Mouse (Mus musculus) left cerebral cortex, postnatal 14 days (tissue): ENCODE measurements around the gene Matn4. TPM values are rescaled to one million over a fixed set of nuclear protein-coding genes. Genes with fewer than 3 reads are reported as not detected.
"Not testable (repeated sequence)": the region's sequence is repeated elsewhere in the genome, so short reads cannot be mapped to it uniquely, and the experiment has no call there.

Source experiments
- DNase-seq, 2 experiments: peaks; one replicate each; pipeline ENCODE4 v3.0.0; 2021 to 2022; ENCODE audit warnings: low spot score in 2 of 2, mixed read lengths in 1 of 2
- intact Hi-C: fragments of 180-260 bp; cut with DNase I; formaldehyde crosslinking; loops from one replicate; pipeline ENCODE4 v1.15.1; 2025
- microRNA-seq, 2 experiments: library from miRNA; unstranded; fragments of <30 nt; microRNA quantifications; one replicate each; pipeline ENCODE4 v1.2.0; 2022
- total RNA-seq, 2 experiments: library from RNA; stranded (reverse); gene quantifications; 2 replicates each; pipeline ENCODE4 v1.2.3; 2021

The Matn4 gene
- total RNA-seq, 2 experiments from 2014 or later, result 13.4 to 15.0 TPM

DNA sequence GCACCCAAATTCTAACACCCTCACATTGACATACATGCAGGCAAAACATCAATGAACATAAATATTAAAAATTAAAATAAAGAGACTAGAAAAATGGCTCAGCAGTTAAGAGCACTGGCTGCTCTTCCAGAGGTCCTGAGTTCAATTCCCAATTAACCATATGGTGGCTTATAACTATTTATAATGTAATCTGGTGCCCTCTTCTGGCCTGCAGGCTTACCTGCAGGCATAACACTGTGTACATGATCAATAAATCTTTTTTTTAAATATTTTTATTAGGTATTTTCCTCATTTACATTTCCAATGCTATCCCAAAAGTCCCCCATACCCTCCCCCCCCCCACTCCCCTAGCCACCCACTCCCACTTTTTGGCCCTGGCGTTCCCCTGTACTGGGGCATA lies 61.2 kb downstream of the Matn4 start:
- intact Hi-C loops, DNase-seq: not testable (repeated sequence)

Small RNAs within 50 kb of the gene (microRNA-seq; reads per million reads assigned to microRNA genes)
- 0 reads per million in 2 experiments for gene Mir7678

Other genes starting within 250 kb of the Matn4 start
- 10 to 100 TPM; 10.9 to 11.2 TPM for gene Kcns1, start 234.0 kb downstream of the Matn4 start, total RNA-seq
- not detected for gene Wfdc5, start 222.4 kb downstream of the Matn4 start, total RNA-seq
- gene Wfdc12, start 214.6 kb downstream of the Matn4 start, total RNA-seq, result not detected
- gene Wfdc15a, start 205.0 kb downstream of the Matn4 start, total RNA-seq, result not detected
- gene Wfdc15b, start 183.5 kb downstream of the Matn4 start, total RNA-seq, result not detected
- not detected for gene Svs2, start 166.7 kb downstream of the Matn4 start, total RNA-seq
- not detected for gene Svs3b, start 148.5 kb downstream of the Matn4 start, total RNA-seq
- not detected for gene Svs4, start 126.7 kb downstream of the Matn4 start, total RNA-seq
- not detected for gene Svs3a, start 115.9 kb downstream of the Matn4 start, total RNA-seq
- gene Svs6, start 88.4 kb downstream of the Matn4 start, total RNA-seq, result not detected
- not detected for gene Svs5, start 72.4 kb downstream of the Matn4 start, total RNA-seq
- gene Slpi, start 16.1 kb downstream of the Matn4 start, total RNA-seq, result not detected
- under 1 TPM; 0.32 to 0.42 TPM for gene Rbpjl, start 2.0 kb downstream of the Matn4 start, total RNA-seq
- 10 to 100 TPM; 60.0 to 79.0 TPM for gene Sdc4, start 38.7 kb upstream of the Matn4 start, total RNA-seq
- gene Sys1, start 51.8 kb upstream of the Matn4 start, total RNA-seq, result 10 to 100 TPM; 38.0 to 44.4 TPM
- gene Gm20458, start 55.8 kb upstream of the Matn4 start, total RNA-seq, result 10 to 100 TPM in 1 of 2 experiments, 1 to 10 TPM in 1; 1.9 to 12.2 TPM
- not detected for gene Trp53tg5, start 68.6 kb upstream of the Matn4 start, total RNA-seq
- 100 to 1,000 TPM; 112 to 116 TPM for gene Dbndd2, start 80.9 kb upstream of the Matn4 start, total RNA-seq
- 100 to 1,000 TPM; 115 to 122 TPM for gene Pigt, start 92.4 kb upstream of the Matn4 start, total RNA-seq
- gene Wfdc2, start 157.3 kb upstream of the Matn4 start, total RNA-seq, result 1 to 10 TPM; 1.0 to 1.6 TPM
- not detected for gene Spint3, start 168.3 kb upstream of the Matn4 start, total RNA-seq
- under 1 TPM; 0.72 to 0.92 TPM for gene Wfdc6a, start 180.3 kb upstream of the Matn4 start, total RNA-seq
- not detected for gene Eppin, start 188.4 kb upstream of the Matn4 start, total RNA-seq
- gene Wfdc6b, start 208.4 kb upstream of the Matn4 start, total RNA-seq, result not detected
- gene Wfdc8, start 208.5 kb upstream of the Matn4 start, total RNA-seq, result not detected
- not detected for gene Wfdc16, start 233.6 kb upstream of the Matn4 start, total RNA-seq